Mouse (Mus musculus) lung, postnatal 36 days (tissue): ENCODE data around the gene Trpm3.
A peak's percentile ranks its signal among the peaks of the same experiment; 100 is the strongest.

ENCODE experiments used
- DNase-seq: peaks from one replicate; pipeline ENCODE4 v3.0.0; 2022; ENCODE audit warnings: mixed read lengths

The Trpm3 gene

DNA sequence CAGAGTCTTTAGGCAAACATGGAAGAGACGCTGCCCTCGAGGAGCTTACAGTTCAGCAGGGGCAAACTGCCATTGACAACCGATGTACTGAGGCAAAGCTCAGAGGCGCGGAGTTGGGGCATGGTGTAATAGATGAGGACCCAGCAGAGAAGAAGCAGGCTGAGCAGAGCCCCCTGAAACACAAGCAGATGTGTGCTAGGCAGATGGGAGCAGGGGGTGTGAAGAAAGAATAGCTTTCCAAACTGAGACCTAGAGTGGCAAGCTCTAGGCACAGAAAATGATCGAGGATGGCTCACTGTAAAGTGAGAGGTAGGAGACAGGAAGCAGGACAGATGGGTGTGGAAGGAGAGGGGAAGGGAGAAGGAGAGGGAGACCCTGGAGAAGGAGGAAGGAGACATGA is 792.2 kb downstream of the Trpm3 start:
- DNase-seq = no peak

DNA sequence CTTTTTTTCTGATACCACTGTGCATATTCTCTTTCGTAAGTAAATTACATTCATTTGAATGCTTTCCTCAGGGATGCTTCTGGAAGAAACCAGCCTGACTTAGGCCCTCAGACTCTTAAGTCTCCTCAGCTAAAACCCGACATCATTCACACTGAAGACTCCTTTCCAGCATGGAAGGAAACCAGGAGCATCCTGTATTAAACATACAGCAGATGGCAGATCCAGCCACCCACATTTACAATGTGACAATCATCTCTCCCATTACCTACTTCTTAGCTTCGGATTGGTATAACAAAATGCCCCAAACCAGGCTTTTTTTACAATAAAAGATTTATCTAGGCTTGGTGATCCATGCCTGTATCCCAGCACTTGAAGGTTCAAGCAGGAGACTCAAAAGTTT is 796.2 kb downstream of the Trpm3 start:
- DNase-seq = no peak

DNA sequence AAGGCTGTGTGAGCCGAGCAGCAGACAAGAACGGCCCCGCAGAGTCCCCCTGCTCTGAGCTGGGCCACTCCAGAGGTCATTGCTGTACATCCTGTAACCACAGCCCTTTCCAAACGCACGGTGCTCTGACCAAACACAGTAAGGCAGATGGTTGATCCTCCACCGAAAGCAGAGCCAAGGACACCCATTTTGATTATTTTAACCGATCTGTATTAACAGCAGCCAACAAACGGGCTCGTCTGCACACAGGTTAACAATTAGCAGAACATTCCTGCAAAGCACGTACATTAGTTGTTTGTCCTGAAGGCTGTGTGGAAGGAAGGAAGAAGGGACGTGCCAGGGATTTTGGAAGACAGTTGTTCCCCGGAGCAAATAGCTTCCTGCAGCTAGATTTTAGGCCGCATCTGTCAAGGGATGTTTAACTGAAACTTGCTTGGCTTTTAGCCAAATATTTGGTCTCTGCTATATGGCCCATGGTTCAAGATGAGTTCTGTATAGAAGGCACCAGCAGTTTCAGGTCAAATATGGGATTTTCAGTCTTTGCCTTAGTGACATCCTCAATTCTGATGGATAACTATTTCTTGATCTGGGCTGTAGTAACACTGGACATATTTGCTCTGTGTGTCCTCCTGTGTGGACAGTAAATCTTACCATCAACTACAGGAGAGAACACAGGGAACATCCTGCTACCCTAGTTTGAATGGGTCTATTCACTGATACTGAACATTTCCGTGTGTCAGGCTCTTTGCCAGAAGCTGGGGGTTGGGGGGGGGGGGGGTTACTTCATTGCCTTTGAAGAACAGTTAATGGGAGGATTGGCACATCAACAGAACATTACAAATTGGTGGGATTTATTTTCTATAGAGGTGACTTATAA is 800.2 kb downstream of the Trpm3 start:
- no peak for DNase-seq

DNA sequence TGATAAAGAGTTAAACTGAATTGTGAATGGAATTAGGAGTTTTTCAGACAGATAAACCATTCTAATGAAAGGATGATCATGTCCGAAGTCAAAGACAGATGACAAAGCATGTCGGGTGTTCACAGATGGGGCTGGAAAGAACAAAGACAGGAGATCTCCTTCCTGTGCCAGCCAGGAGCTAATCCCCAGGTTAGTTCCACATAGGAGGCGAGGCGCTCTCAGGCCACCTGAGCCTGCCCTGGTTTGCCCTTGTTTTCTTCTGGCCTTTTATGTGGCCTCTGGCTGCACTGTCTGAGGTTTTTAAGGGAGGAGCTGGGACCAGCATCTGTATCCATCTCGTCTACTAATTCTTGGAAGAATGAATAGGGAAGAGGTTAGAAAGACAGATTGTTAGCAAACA is 801.0 kb downstream of the Trpm3 start:
- no peak for DNase-seq

DNA sequence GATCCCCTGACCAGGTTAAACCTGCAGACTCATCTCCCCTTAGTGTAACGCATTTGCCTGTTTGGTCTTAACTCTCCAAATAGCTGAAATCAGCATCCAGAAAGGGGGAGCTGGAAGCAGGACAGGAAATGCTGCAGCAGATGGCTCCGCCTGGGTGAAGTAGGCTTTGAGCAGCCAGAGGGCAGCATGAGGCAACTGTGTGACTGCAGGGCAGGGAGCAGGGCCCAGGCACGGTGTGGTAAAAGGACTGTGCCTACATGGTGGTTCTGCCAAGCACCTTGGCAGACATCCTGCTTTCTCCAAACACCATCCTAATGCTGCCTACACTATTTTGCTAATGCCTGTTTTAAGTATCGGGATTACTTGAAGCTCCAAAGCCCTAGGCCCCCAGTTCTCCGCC is 801.6 kb downstream of the Trpm3 start:
- peak; percentile 86 for DNase-seq

DNA sequence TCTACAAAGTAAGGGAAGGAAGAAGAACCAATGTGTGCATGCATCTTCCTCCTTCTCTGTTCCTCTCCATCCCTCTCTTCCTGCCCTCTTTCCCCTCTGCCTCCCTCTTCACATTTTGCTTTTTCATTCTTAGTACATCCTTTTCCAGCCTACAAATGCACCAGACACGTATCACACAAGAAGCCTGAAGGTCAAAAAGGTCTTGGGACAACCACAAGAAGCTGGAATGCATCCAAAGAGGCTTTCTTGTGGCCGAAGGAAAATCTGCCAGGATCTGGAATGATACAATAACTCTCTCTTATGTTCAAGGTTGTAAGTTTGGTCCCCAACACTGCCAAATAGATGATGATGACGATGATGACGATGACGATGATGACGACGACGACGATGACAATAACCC is 802.1 kb downstream of the Trpm3 start:
- no peak for DNase-seq

DNA sequence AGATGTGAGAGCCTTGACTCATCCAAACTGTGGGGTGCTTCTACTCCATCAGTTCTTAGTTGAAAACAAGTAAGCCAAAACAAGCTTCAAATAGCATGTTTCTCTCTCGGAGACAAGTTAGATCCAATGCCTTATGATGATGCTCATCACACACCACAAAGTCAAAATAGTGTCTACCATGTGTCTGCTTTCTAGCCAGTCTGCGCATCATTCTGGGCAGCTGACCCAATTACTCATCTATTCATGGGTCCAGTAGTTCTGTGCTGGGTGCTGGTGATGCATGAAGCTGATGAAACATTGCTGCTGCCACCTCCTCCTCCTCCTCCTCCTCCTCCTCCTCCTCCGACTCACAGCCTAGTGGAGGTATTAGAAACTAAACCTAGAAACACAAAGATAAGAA is 813.6 kb downstream of the Trpm3 start:
- no peak for DNase-seq

DNA sequence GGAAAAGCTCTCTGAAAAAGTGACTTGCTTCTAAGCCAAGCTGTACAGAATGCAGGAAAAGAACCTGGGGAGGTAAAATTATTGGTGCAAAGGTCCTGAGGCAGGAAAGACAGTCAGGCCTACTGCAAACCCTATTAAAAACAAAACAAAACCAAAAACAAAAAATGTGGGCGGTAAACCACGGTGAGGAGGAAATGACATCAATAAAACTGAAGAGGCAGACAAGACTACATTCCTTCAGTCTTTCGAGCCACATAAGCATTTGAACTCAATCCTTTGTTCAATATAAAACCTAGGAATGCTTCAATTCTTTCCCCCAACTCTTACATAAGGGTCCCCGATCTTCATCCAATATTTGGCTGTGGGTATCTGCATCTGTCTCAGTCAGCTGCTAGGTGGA is 814.3 kb downstream of the Trpm3 start:
- no peak for DNase-seq

DNA sequence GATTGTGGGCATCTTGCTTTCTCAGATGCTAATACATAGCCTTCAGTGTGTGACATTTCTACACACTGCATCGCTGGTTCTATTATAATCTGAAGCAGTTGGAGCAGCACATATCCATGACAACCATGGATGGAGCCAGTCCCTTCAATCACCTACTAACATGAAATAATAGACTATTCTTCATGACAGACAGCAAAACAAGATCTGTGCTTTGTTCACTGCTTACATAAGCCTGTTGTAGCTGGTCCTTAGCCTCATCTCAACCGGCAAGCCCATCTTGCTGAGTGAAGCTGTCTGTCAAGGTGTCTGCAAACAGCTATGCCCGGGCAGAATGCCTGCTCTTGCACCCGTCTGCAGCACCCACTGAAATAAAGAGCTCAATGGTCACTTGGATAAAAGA is 819.6 kb downstream of the Trpm3 start:
- no peak for DNase-seq

DNA sequence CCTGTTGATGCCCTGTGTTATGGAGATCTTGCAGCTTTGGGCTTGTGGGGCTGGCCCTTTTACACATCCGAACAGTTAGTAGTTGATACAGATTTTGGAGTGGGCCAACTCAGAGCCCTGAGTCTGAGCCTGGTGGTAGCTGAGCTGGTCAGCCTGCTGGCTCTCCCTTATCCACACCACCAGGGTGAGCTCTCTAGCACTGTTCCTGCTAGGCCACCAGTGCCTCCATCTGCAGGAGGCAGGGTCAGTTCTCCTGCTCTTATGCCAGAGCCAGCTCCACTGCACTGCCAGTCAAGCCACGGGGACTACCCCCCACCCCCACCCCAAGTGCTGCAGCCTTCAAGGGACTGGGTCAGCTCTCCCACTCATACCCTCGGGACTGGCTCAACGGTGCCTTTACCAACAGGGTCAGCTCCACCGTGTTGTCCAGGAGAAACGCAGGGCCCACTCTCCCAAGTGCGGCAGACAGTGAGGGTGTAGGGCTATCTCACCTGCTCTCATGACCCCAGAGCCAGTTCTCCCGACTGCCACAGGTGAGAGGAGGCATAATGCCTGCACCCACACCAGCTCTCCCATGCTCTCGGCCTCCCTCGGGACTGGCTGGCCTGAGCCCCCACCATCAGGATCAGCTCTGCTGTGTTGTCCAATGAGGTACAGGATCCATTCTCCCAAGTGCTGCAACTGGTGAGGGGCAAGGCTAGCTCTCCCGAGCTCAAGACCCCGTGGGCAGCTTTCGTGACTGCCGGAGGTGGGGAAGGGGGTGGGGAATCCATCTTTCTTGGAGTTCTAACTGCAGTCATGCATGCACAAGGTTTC is 821.8 kb downstream of the Trpm3 start:
- no peak for DNase-seq

DNA sequence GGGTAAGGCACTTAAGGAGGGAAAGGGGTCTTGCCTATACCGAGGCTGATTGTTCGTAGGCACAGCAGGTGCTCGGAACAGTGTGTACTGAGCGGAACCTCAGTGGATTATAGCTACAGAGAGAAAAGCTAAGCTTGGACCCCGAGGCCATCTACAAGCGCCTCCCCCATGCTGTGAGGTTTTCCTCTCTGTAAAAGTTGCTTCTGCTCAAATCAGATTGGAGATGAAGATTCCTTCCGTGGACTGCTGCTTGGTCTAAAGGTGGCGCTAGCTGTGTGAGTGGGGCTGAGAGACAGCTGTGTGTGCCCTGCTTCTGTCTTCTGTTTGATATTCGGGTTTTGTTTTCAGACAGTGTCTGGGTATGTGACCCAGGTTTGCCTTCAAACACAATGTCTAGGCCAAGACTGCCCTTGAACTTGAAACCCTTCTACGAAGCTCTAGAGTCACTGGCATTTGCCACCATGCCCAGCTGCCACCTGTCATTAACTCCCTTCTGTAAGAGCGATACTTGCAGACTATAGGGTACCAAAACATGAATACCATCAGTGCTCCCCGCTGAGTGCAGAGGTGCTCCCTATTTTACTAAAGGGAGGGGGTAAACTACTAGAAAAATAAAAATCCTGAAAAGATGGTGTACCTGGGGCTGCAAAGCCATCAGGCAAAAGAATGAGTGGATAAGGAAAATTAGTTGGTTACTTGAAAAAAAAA is 823.3 kb downstream of the Trpm3 start:
- no peak for DNase-seq

DNA sequence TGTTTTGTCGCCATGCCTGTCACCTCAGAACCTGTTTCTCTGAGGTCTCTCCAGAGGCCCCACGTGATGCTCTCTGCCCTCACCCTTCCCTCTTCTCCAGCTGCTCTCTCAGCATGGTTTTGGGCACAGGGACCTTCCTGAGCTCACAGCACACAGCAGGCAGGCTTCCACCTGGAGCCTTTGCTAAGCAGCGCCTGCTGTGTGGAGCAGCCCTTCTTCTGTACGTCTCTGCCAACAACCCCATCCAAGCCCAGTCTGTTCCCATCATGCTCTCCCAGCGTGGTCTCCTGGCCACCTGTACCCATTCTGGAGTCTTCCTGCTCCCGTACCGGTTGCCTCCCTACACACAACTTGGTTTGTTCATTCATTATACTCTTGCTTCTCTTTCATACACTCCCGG is 823.9 kb downstream of the Trpm3 start:
- no peak for DNase-seq

DNA sequence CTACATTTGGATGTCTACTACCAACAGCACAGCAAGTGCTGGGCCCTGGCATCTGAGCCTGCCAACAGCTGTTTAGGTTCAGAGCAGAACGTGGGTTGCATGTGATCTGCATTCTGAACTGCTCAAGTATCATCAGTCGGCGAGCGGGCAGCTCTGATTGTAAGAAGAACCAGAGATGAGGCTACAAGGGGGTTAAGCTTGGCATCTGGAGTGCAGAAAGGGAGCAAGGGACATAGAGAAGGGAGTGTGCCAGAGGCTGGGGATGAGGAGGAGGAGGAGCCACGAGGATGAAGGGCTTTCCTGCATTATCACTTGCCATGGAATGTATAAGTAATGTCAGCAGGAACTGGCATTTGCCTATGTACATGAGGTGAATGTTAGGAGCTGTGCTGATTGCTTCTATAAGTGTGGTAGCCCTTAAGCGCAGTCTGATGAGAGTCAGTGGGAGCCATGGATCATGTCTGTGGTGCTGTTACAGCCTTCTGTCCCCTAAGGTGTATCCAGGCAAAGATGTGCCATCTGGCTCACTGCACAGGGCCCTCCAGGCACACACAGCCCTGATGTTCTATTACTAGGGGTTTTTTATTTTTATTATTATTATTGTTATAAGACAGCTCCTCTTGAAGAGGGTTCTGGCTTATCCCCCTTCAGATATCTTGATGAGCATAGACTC is 825.0 kb downstream of the Trpm3 start:
- no peak for DNase-seq

DNA sequence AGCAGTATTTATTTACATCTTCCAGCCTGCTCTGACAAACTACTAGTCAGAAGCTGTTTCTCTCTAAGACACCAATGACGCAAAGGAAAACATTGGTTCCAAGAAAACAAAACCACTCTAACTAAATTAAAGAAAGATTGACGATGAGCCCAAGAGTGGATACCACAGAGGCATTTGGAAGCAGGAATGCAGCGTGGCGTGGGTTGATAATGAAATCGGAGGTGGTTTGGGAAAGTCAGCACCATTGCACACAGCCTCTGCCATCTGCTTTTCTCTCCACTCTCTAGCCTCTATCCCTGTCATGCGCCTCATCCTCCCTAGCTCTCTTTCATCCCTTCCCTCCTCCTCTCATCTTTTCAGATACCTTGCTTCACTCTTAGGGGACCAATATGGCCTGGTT is 826.6 kb downstream of the Trpm3 start:
- DNase-seq = no peak

DNA sequence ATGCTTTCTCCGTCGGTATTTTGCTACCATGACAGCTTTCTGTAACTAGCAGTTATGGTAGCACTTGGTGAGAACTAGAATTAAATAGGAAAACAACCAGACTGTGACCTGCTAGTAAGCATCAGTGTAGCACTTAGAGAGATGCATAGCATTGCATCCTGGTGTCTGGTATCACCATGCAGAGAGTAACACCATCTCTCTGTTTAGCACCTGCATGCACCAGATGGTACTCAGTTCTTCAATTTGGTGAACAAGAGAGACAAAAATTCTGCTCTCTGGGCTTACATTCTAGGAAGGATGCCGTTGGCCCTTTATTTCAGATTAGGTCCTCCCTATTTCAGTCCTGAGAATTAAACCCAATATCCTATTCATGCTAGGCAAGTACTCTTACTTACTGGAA is 834.4 kb downstream of the Trpm3 start:
- no peak for DNase-seq

DNA sequence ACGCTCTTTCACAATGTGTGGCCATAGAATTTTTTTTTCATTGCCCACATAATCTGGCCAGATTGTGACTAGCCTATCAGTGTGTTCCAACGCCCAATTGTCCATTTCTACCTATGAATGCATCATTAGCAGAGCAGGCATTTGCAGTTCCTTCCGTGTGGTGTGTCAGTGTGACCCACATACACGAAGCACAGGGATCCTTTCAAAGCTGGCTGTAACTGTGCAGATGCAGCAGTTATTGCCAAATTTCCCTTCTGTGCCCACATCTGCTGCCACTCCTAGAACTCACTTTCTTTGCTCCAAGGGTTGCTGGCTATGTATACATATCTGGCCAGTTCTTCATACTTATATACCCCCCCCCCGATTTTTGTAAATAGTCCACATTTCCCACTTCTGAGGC is 834.9 kb downstream of the Trpm3 start:
- DNase-seq = no peak

DNA sequence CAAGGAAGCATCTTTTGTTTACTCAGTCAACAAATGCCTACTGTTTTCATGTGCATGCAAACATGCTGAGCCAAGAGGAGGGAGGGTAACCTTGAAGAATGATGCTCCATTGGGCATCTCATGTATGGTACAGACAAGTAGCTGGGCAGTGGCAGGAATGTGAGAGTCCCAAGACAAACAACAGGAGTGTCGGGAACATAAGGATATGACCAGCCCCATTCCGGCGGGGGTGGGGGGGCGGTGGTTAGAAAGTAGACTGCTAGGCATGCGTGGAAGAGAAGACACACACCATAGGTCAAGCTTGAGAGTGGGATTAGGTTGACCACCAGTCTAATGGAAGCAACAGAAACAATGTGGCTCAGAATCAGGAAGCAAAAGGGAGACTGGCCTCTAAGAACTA is 837.0 kb downstream of the Trpm3 start:
- no peak for DNase-seq

DNA sequence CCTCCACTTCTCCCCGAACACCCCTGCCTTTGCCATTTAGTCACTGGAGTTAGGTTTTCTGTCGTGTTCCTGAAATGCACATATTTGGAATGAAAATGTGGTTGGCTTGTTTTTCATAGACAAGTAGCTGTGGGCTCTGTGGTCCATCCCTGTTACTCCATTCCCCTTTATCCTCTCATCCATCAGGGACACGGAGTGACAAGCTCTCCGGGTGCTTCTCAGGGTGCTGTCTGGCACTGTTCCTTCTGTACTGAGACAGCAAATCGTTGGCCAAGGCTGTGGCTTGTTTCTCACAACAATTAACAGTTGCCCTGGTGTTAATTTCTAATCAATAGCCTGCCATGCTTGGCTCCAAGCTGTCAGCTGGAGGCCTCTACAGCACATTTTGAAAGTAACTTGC is 838.7 kb downstream of the Trpm3 start:
- no peak for DNase-seq

DNA sequence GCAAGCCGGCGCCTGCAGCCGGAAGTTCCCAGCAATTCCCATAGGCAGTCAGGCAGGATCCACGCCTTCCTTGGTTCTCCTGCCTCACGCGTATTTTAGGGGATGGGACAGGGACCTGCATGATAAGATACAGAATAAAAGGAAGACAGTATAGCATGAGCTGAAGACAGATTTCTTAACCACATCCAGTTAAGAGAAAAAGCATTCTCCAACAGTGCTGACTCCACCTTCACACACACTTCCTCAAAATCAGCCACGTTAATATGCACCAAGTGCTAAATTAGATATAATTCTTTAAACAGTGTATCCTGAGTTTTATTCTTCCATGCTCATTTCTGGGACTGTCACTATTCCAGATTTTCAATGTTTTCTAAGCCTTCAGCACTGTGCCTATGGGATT is 839.9 kb downstream of the Trpm3 start:
- DNase-seq = no peak

DNA sequence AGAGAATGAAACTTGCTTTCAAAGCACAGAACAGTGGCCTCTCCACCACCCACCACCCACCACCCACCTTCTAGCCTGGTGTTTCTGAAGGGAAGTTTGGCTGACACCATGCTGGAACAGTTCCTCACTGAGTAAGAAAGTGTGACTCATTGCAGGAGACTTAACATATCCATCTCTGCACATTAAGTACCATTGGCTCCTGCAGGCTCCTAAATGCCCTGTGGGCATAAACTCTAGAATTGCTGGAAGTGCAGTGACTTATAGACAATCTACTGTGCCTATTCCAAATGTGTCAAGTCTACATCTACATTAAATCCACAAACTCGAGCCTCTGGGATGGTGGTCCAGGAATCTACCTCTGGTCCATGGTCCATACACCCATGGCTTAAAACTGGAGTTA is 840.3 kb downstream of the Trpm3 start:
- no peak for DNase-seq

DNA sequence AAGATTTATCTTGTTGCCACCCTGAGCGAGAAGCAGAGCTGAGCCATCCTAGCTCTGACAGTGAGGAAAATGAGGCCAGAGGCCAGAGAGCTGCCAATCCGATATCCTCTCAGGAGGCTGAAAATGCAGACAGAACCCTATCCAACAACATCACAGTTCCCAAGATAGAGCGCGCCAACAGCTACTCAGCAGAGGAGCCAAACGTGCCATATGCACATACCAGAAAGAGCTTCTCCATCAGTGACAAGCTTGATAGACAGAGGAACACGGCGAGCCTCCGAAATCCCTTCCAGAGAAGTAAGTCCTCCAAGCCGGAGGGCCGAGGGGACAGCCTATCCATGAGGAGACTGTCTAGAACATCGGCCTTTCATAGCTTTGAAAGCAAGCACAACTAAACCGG is 849.1 kb downstream of the Trpm3 start:
- DNase-seq = no peak

DNA sequence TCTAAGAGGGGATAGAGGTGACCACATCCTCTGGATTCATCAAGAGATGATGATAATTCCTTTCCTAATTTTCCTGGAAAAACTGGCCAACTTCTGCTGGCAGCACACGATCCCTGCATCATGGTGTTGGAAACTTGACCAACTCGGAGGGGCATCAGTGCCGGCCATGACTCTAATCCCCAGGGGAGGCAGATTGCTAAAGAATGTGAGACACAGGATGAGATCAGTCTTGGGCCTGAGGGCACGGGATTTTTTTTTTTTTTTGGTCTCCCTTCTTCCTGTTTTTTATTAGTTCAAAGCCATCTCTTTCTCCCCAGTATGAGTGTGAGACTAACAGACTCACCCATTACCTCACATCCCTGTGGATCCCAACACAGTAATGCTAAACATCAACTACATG is 855.1 kb downstream of the Trpm3 start:
- DNase-seq = no peak

DNA sequence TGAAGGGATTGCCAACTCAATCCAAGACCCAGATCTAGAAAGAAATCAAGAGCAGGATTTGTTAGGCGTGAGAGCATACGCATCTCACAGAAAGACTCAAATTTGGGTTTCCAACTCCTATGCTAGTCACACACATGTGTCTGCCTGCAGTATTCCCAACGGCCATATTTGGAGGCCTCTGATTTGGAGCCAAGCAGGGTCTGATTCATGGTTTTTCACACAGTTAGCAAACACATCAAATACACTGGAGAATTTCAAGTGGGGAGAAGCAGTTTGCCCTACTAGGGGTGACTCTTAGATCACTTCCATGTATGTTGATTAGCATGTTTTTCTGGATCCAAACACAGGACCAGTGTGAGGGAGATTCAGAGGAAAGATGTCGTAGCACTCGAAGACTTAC is 855.7 kb downstream of the Trpm3 start:
- no peak for DNase-seq
